Mouse (Mus musculus): ENCODE measurements around the gene Miga1.

The Miga1 gene

GRCm38 (mm10) chr3:152284759-152285158 lies 55.4 kb downstream of the Miga1 start:
- no peak for DNase-seq (ENCODE audit: low spot score)

DNA sequence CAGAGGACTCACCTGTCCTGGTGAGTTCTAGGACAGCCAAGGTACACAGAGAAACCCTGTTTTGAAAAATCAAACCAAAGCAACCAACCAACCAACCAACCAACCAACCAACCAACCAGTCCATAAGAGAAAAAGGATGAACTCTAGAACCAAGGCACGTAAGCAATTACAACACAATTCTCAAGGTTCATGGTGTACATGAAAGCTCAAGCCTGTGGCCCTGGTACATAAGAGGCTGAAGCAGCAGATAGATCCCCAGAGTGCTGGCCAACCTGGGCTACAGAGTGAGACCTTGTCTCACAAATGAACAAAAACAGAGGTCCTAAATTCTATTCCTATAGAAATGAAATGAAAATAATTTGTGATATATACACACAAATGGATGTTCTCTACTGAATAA lies 55.9 kb downstream of the Miga1 start:
- DNase-seq (ENCODE audit: low spot score): no peak

DNA sequence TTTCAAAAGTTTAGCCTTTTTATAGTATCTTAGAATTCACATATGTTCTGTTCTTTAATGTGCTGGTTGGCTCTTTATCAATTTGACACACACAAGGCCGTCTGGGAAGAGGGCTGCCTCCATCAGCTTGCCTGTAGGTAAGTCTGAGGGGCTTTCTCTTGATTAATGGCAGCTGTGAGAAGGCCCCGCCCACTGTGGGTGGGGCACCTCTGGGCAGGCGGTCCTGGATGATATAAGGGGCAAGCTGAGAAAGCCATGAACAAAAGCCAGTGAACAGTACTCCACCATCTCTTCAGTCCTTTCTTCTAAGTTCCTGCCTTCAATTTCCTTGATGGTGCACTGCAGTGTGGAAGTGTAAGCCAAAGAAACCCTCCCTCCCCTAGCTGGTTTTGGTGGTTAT lies 58.1 kb downstream of the Miga1 start:
- DNase-seq (ENCODE audit: low spot score): no peak

- no peak for DNase-seq (ENCODE audit: low spot score)
Measured at GRCm38 (mm10) chr3:152278431-152278830, 61.8 kb downstream of the Miga1 start.

DNA sequence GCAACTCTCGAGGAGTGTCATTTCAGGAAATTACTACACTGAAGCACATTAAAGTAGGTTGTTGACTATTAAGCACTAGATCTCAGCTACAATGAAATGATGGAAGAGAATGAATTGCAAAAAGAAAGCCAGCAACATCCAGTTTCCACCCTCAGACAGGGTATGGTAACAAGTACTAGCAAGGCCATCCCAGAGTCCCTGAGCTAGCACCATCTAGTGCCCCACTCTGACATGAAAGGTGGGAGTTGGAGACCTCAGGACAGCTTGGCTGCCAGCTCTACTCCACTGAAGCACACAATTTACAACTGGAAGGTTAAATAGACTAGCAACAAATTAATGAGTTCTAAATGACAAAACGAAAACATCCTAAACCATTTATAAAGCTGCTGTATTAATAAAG lies 62.3 kb downstream of the Miga1 start:
- DNase-seq (ENCODE audit: low spot score): no peak

DNA sequence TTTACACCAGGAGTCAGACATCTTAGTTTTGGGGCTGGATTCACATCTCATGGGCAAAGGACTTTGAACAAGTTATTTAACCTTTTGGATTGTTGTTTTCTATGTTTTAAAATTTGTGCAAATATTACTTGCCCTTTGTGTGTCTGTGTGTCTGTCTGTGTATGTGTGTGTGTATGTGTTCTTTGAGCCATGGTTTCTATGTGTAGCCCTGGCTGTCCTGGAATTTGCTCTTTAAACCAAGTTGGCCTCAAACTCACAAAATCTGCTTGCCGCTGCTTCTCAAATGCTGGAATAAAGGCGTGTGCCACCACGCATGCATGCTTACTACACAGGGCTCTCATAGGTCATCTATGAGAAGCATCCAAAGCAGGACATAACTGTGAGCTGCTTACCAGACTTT lies 63.3 kb downstream of the Miga1 start:
- no peak for DNase-seq (ENCODE audit: low spot score)

- DNase-seq (ENCODE audit: low spot score): no peak
Measured at GRCm38 (mm10) chr3:152275008-152275407, 65.2 kb downstream of the Miga1 start.

GRCm38 (mm10) chr3:152272974-152273685 lies 67.1 kb downstream of the Miga1 start:
- DNase-seq (ENCODE audit: low spot score): no peak

DNA sequence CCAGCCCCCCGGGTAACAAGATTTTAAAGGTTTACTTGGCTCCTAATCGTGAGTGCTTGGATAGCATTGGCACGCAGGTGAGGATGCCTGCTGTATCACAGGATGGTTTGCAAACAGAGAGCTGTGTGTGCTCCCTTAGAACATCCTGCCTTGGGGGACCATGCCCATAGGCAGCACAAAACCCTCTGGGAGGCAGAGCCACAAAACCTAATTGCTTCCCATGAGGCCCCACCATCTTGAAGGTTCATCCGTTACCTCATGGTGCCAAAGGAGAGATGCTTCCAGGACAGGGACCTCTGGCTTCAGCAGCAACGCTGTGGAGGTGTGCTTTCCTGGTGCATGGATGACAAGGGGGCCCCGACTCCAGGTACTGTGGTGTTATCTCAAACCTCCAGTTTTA lies 68.3 kb downstream of the Miga1 start:
- no peak for DNase-seq (ENCODE audit: low spot score)

GRCm38 (mm10) chr3:152271071-152271710 lies 69.0 kb downstream of the Miga1 start:
- DNase-seq (ENCODE audit: low spot score): no peak

- no peak for DNase-seq (ENCODE audit: low spot score)
Measured at GRCm38 (mm10) chr3:152268099-152268498, 72.1 kb downstream of the Miga1 start.

- no peak for DNase-seq (ENCODE audit: low spot score)
Measured at GRCm38 (mm10) chr3:152266036-152266421, 74.2 kb downstream of the Miga1 start, which contains the start of gene Nexn. Gene Nexn, minus strand, starts transcription at chr3:152266350.

- peak; percentile 86 for DNase-seq (ENCODE audit: low spot score)
Measured at GRCm38 (mm10) chr3:152265351-152266035, 74.7 kb downstream of the Miga1 start.

DNA sequence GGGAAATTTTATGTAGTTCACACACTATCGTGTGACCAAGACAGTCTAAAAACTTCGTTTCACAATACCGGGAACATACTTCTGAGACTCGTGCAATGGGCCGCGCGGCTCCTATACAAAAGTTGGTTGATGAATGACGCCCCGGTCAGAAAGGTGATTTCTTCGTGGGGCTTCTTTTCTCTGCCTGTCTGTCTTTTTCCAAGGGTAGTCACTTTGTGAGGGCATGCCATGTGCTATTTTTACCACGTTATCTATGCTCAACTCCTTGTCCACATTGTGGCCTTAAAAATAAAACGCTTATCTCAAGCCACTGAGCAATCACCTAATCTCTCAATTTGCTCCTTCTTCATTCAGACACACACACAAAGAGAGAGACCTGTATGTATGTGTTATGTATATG lies 75.4 kb downstream of the Miga1 start:
- DNase-seq (ENCODE audit: low spot score): no peak

DNA sequence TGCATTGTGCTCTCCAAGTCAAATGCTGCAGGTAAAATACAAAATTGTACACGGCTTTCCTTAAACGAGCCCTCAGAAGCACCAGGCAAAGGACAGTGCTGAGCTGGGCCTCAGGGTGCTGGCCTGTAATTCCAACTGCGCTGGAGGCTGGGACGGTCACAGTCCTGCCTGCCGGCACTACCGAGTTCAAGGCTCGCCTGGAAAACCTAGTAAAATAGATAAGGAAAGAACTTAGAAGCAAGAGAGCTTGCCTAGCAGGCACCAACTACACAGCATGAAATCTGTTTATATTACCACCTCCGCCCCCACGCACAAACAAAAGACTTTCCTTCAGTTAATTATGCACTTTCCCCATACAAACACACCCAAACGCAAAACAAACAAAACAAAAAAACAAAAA lies 75.8 kb downstream of the Miga1 start:
- no peak for DNase-seq (ENCODE audit: low spot score)

- no peak for DNase-seq (ENCODE audit: low spot score)
Measured at GRCm38 (mm10) chr3:152261948-152262347, 78.3 kb downstream of the Miga1 start.

- no peak for DNase-seq (ENCODE audit: low spot score)
Measured at GRCm38 (mm10) chr3:152261436-152261835, 78.8 kb downstream of the Miga1 start.

DNA sequence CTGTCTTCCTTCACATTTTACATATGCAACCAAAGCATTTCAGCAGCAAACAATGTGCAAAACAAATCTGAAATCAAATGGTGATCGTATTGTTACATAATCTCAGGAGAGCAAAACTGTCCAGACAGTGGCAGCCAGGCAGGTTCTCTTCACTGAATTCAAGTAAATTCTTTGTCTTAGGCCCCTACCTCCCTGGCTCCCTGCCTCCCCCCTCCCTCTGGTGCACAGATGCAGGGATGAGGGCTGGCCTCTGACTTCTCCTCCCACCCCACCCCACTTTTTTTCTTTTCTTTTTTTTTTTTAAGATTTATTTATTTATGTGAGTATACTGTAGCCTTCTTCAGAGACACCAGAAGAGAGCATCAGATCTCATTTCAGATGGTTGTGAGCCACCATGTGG lies 79.8 kb downstream of the Miga1 start:
- no peak for DNase-seq (ENCODE audit: low spot score)

DNA sequence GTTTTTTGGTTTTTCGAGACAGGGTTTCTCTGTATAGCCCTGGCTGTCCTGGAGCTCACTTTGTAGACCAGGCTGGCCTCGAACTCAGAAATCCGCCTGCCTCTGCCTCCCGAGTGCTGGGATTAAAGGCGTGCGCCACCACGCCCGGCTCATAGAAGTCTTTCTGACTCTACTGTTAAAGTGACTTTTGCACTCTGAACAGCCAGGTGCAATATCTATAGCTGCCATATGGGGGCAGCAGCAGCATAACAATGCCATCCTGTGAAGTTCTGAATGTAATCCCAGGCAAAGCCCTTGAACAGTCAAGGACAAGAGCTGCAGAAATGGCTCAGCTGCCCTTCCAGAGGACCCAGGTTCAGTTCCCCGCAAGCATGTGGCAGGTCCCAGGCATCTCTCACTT lies 80.8 kb downstream of the Miga1 start:
- DNase-seq (ENCODE audit: low spot score): peak; percentile 84

- DNase-seq (ENCODE audit: low spot score): no peak
Measured at GRCm38 (mm10) chr3:152257528-152257927, 82.7 kb downstream of the Miga1 start.

DNA sequence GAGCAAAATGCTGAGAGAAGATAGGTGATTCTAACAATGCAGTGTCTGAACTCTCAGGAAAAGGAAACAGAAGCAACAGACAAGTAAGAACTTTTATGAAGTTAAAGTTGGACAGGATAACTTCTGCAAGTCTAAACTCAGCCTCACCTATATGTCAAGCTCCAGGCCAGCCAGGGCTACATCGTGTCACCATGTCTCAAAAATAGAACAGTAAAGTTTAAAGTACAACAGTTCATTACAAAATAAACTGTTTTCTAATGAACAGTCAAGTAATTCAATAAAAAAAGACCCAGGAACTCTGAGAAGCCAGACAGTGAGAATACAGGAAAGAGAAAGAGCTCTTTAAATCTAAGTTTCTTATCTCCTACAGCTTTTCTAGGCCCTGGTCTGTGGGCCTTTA lies 89.7 kb downstream of the Miga1 start:
- no peak for DNase-seq (ENCODE audit: low spot score)

- no peak for DNase-seq (ENCODE audit: low spot score)
Measured at GRCm38 (mm10) chr3:152247708-152248107, 92.5 kb downstream of the Miga1 start.

- no peak for DNase-seq (ENCODE audit: low spot score)
Measured at GRCm38 (mm10) chr3:152245273-152245910, 94.8 kb downstream of the Miga1 start.
